Mouse (Mus musculus) cerebellum, adult 8-10 months (tissue): ENCODE measurements around the gene Ceacam20.
"Not testable (repeated sequence)": the region's sequence is repeated elsewhere in the genome, so short reads cannot be mapped to it uniquely, and the experiment has no call there.

ENCODE experiments used
- DNase-seq: peaks from one replicate; pipeline ENCODE4 v3.0.0; 2022

Gene Ceacam20

GRCm38 (mm10) chr7:19949996-19950395 is 15.2 kb upstream of the Ceacam20 start:
- no peak for DNase-seq

- no peak for DNase-seq
These were observed 14.6 kb upstream of the Ceacam20 start, which contains the start of gene Igsf23 for GRCm38 (mm10) chr7:19950589-19950988. TSS of gene Igsf23 (minus strand) at chr7:19950756.

GRCm38 (mm10) chr7:19952320-19952986 is 12.8 kb upstream of the Ceacam20 start:
- DNase-seq = no peak

GRCm38 (mm10) chr7:19953054-19953453 is 12.2 kb upstream of the Ceacam20 start:
- DNase-seq = no peak

- DNase-seq = no peak
These were observed 9.4 kb upstream of the Ceacam20 start for GRCm38 (mm10) chr7:19955861-19956260.

- peak; percentile 79 for DNase-seq
These were observed 8.9 kb upstream of the Ceacam20 start for GRCm38 (mm10) chr7:19956341-19956781.

GRCm38 (mm10) chr7:19962423-19962822 is 2.8 kb upstream of the Ceacam20 start:
- DNase-seq = no peak

GRCm38 (mm10) chr7:19969106-19969505 is 3.9 kb downstream of the Ceacam20 start:
- DNase-seq = no peak

GRCm38 (mm10) chr7:19969541-19970090 is 4.4 kb downstream of the Ceacam20 start:
- no peak for DNase-seq

- DNase-seq = no peak
These were observed 5.0 kb downstream of the Ceacam20 start for GRCm38 (mm10) chr7:19970196-19970595.

GRCm38 (mm10) chr7:19971516-19971915 is 6.3 kb downstream of the Ceacam20 start:
- DNase-seq = no peak

- DNase-seq = not testable (repeated sequence)
These were observed 26.0 kb downstream of the Ceacam20 start, which contains the start of gene Nlrp9b for GRCm38 (mm10) chr7:19991165-19991564. TSS of gene Nlrp9b (plus strand) at chr7:19991465.

GRCm38 (mm10) chr7:19996721-19997120 is 31.5 kb downstream of the Ceacam20 start:
- not testable (repeated sequence) for DNase-seq

- no peak for DNase-seq
These were observed 44.8 kb downstream of the Ceacam20 start for GRCm38 (mm10) chr7:20009987-20010386.
